Mouse (Mus musculus): Measurements from ENCODE around the gene Rab17. TPM values are rescaled to one million over a fixed set of nuclear protein-coding genes. Genes with fewer than 3 reads are reported as not detected.

Gene Rab17
- polyA plus RNA-seq (2015; fragmentation: Nextera tagmentation; extraction: Ambion mirVana), result 3.1 and 3.8 TPM in 2 replicates

GRCm38 (mm10) chr1:90969347-90969784, at the start of gene Rab17:
TSS of gene Rab17 (minus strand) at chr1:90969661.
- peaks cover 33% of the 10 kb centered on the region for H3K4me1 ChIP-seq

GRCm38 (mm10) chr1:91017111-91017758, 47.8 kb upstream of the Rab17 start:
- ATAC-seq (ENCODE audit: borderline replicate concordance, extremely low read depth, low FRiP score, low TSS enrichment), result no peak
- Histone ChIP-seq H3K27ac (peak overlapping the region; percentile 50; the same call in 1 of the 2 replicates), H3K9ac (peak overlapping the region; percentile 2; the same call in 1 of the 2 replicates), H3K36me3 (no peaks in the 10 kb centered on the region), H3K9me3 (no peaks in the 10 kb centered on the region), H3K27me3 (no peaks in the 10 kb centered on the region), H3K4me3 (no peak overlapping the region), H3K4me1 (peaks cover 24% of the 10 kb centered on the region), H3K4me2 (peak overlapping the region; percentile 34)
- 6% methylated on average over 20 of the region's 20 CpGs for WGBS

More at GRCm38 (mm10) chr1:90969347-90969784, at the start of gene Rab17:
- H3K4me3 ChIP-seq, result peak within 1 kb of the TSS; percentile 17
- H3K27ac ChIP-seq, result peak within 1 kb of the TSS; percentile 74
- no peaks in the 10 kb centered on the region for H3K27me3 ChIP-seq
- WGBS, result 10% methylated on average over 9 of the region's 9 CpGs
- no peaks in the 10 kb centered on the region for H3K9me3 ChIP-seq
- ATAC-seq (ENCODE audit: borderline replicate concordance, extremely low read depth, low FRiP score, low TSS enrichment), result peak; percentile 44; the same call in 1 of the 2 replicates
- H3K9ac ChIP-seq, result 0 out of 2 replicates have a peak within 1 kb of the TSS, but pooled peaks have one; percentile 3
- no peaks in the 10 kb centered on the region for H3K36me3 ChIP-seq
- peak within 1 kb of the TSS; percentile 42 for H3K4me2 ChIP-seq

GRCm38 (mm10) chr1:91015571-91015970, 46.1 kb upstream of the Rab17 start:
- WGBS, result 58% methylated on average over 7 of the region's 7 CpGs
- no peak overlapping the region for H3K9ac ChIP-seq
- no peak overlapping the region for H3K4me2 ChIP-seq
- no peaks in the 10 kb centered on the region for H3K36me3 ChIP-seq
- ATAC-seq (ENCODE audit: borderline replicate concordance, extremely low read depth, low FRiP score, low TSS enrichment), result no peak
- no peaks in the 10 kb centered on the region for H3K9me3 ChIP-seq
- H3K4me3 ChIP-seq, result no peak overlapping the region
- H3K4me1 ChIP-seq, result peaks cover 30% of the 10 kb centered on the region
- no peak overlapping the region for H3K27ac ChIP-seq
- H3K27me3 ChIP-seq, result no peaks in the 10 kb centered on the region

- Histone ChIP-seq H3K36me3 (no peaks in the 10 kb centered on the region), H3K9me3 (no peaks in the 10 kb centered on the region), H3K27ac (peak overlapping the region; percentile 51), H3K4me2 (no peak overlapping the region), H3K9ac (no peak overlapping the region), H3K4me3 (no peak overlapping the region), H3K4me1 (peaks cover 39% of the 10 kb centered on the region), H3K27me3 (no peaks in the 10 kb centered on the region)
- WGBS, result 66% methylated on average over 3 of the region's 3 CpGs
- no peak for ATAC-seq (ENCODE audit: borderline replicate concordance, extremely low read depth, low FRiP score, low TSS enrichment)
Measured at GRCm38 (mm10) chr1:91013803-91014202, 44.3 kb upstream of the Rab17 start.

- WGBS, result 80% methylated on average over 3 of the region's 3 CpGs
Measured at GRCm38 (mm10) chr1:91011336-91011735, 41.9 kb upstream of the Rab17 start.

GRCm38 (mm10) chr1:91010716-91011115, 41.3 kb upstream of the Rab17 start:
- no peak overlapping the region for H3K9ac ChIP-seq

More at GRCm38 (mm10) chr1:91011336-91011735, 41.9 kb upstream of the Rab17 start:
- no peaks in the 10 kb centered on the region for H3K9me3 ChIP-seq
- no peak overlapping the region for H3K27ac ChIP-seq
- no peaks in the 10 kb centered on the region for H3K27me3 ChIP-seq
- H3K4me2 ChIP-seq, result no peak overlapping the region
- no peak for ATAC-seq (ENCODE audit: borderline replicate concordance, extremely low read depth, low FRiP score, low TSS enrichment)
- H3K36me3 ChIP-seq, result no peaks in the 10 kb centered on the region
- H3K9ac ChIP-seq, result no peak overlapping the region
- H3K4me1 ChIP-seq, result peaks cover 29% of the 10 kb centered on the region
- no peak overlapping the region for H3K4me3 ChIP-seq

GRCm38 (mm10) chr1:91010216-91010615, 40.8 kb upstream of the Rab17 start:
- Histone ChIP-seq H3K4me2 (no peak overlapping the region), H3K4me1 (peaks cover 29% of the 10 kb centered on the region), H3K4me3 (no peak overlapping the region), H3K36me3 (no peaks in the 10 kb centered on the region), H3K9ac (no peak overlapping the region), H3K9me3 (no peaks in the 10 kb centered on the region), H3K27me3 (no peaks in the 10 kb centered on the region), H3K27ac (no peak overlapping the region)
- ATAC-seq (ENCODE audit: borderline replicate concordance, extremely low read depth, low FRiP score, low TSS enrichment), result no peak
- WGBS, result 56% methylated on average over 7 of the region's 7 CpGs

More at GRCm38 (mm10) chr1:91010716-91011115, 41.3 kb upstream of the Rab17 start:
- H3K36me3 ChIP-seq, result no peaks in the 10 kb centered on the region
- H3K4me2 ChIP-seq, result no peak overlapping the region
- no peak for ATAC-seq (ENCODE audit: borderline replicate concordance, extremely low read depth, low FRiP score, low TSS enrichment)
- no peaks in the 10 kb centered on the region for H3K9me3 ChIP-seq
- WGBS, result 76% methylated on average over 2 of the region's 2 CpGs
- peaks cover 29% of the 10 kb centered on the region for H3K4me1 ChIP-seq
- H3K4me3 ChIP-seq, result no peak overlapping the region
- no peak overlapping the region for H3K27ac ChIP-seq
- H3K27me3 ChIP-seq, result no peaks in the 10 kb centered on the region

GRCm38 (mm10) chr1:91009266-91009665, 39.8 kb upstream of the Rab17 start:
- Histone ChIP-seq H3K4me1 (peaks cover 29% of the 10 kb centered on the region), H3K9me3 (no peaks in the 10 kb centered on the region), H3K4me3 (no peak overlapping the region), H3K36me3 (no peaks in the 10 kb centered on the region), H3K27ac (no peak overlapping the region), H3K4me2 (no peak overlapping the region), H3K9ac (no peak overlapping the region), H3K27me3 (no peaks in the 10 kb centered on the region)
- no peak for ATAC-seq (ENCODE audit: borderline replicate concordance, extremely low read depth, low FRiP score, low TSS enrichment)
- 74% methylated on average over 6 of the region's 6 CpGs for WGBS

- Histone ChIP-seq H3K27me3 (no peaks in the 10 kb centered on the region), H3K9ac (no peak overlapping the region), H3K36me3 (no peaks in the 10 kb centered on the region), H3K4me3 (no peak overlapping the region), H3K4me1 (peaks cover 29% of the 10 kb centered on the region), H3K9me3 (no peaks in the 10 kb centered on the region), H3K4me2 (no peak overlapping the region), H3K27ac (no peak overlapping the region)
- ATAC-seq (ENCODE audit: borderline replicate concordance, extremely low read depth, low FRiP score, low TSS enrichment), result no peak
- WGBS, result 77% methylated on average over 9 of the region's 9 CpGs
Measured at GRCm38 (mm10) chr1:91008746-91009145, 39.3 kb upstream of the Rab17 start.

GRCm38 (mm10) chr1:91008147-91008682, 38.8 kb upstream of the Rab17 start:
- no peak overlapping the region for H3K4me3 ChIP-seq
- H3K27ac ChIP-seq, result no peak overlapping the region
- no peak overlapping the region for H3K9ac ChIP-seq
- no peaks in the 10 kb centered on the region for H3K36me3 ChIP-seq
- H3K27me3 ChIP-seq, result no peaks in the 10 kb centered on the region
- H3K4me1 ChIP-seq, result peaks cover 23% of the 10 kb centered on the region
- ATAC-seq (ENCODE audit: borderline replicate concordance, extremely low read depth, low FRiP score, low TSS enrichment), result no peak
- 88% methylated on average over 14 of the region's 14 CpGs for WGBS
- no peaks in the 10 kb centered on the region for H3K9me3 ChIP-seq
- H3K4me2 ChIP-seq, result no peak overlapping the region

GRCm38 (mm10) chr1:91006708-91007107, 37.2 kb upstream of the Rab17 start:
- WGBS, result 59% methylated on average over 9 of the region's 9 CpGs
- H3K4me3 ChIP-seq, result no peak overlapping the region
- no peaks in the 10 kb centered on the region for H3K27me3 ChIP-seq
- peaks cover 16% of the 10 kb centered on the region for H3K4me1 ChIP-seq
- no peak overlapping the region for H3K27ac ChIP-seq
- no peak overlapping the region for H3K4me2 ChIP-seq
- no peak overlapping the region for H3K9ac ChIP-seq
- no peak for ATAC-seq (ENCODE audit: borderline replicate concordance, extremely low read depth, low FRiP score, low TSS enrichment)
- no peaks in the 10 kb centered on the region for H3K9me3 ChIP-seq
- H3K36me3 ChIP-seq, result no peaks in the 10 kb centered on the region

- whole genome bisulfite sequencing, result 49% methylated on average over 5 of the region's 5 CpGs
- H3K36me3 ChIP-seq, result no peaks in the 10 kb centered on the region
- no peak overlapping the region for H3K27ac ChIP-seq
- peaks cover 20% of the 10 kb centered on the region for H3K4me1 ChIP-seq
- no peaks in the 10 kb centered on the region for H3K27me3 ChIP-seq
- no peaks in the 10 kb centered on the region for H3K9me3 ChIP-seq
- H3K4me3 ChIP-seq, result no peak overlapping the region
- no peak overlapping the region for H3K9ac ChIP-seq
- no peak overlapping the region for H3K4me2 ChIP-seq
- no peak for ATAC-seq (ENCODE audit: borderline replicate concordance, extremely low read depth, low FRiP score, low TSS enrichment)
Measured at GRCm38 (mm10) chr1:91006037-91006436, 36.6 kb upstream of the Rab17 start.

Data from lung, embryonic 15.5 days (tissue).